Mouse (Mus musculus) small intestine, adult 2 months (tissue): ENCODE data around the gene CK137956.

ENCODE experiments used
- CTCF ChIP-seq: fragments of 200-500 bp; IDR thresholded peaks from 2 replicates; pipeline ENCODE4 v1.5.1; 2012; ENCODE audit warnings: low read depth, mild to moderate bottlenecking, control low read depth, inconsistent platforms, low read length, moderate library complexity, mixed read lengths; ENCODE audit not compliant: insufficient replicate concordance, insufficient read length; ENCODE audit errors: extremely low read depth
- POLR2A ChIP-seq: fragments of 200-500 bp; IDR thresholded peaks from 2 replicates; pipeline ENCODE4 v1.6.1; 2012; ENCODE audit warnings: low read depth, mild to moderate bottlenecking, control low read depth, inconsistent platforms, low read length, moderate library complexity

DNA sequence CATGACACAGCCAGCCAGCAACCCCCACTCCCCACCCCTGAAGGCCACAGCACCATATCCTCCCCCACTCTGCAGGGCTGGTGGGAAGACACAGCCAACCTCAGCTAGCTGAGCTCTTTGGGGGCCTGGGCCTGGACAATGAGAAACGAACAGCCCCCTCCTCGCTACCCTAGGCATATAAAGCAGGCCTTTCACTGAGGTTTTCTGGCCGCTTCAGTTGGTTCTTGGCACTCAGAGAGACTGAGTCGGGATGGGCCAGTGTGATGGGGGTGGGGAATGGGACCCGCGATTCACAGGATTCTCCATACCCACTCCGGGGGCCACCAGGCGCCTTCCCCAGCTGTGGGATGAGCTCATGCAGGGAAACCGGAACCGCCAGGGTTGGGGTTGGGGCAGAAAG, 15.1 kb upstream of the CK137956 start:
- TF ChIP-seq CTCF (no peak), POLR2A (no peak)
